Mouse (Mus musculus) E14TG2a.4 (cell line): Measurements from ENCODE around the gene Adap1.
A peak's percentile ranks its signal among the peaks of the same experiment; 100 is the strongest.

Experiments used
- CTCF ChIP-seq: conservative IDR thresholded peaks from 2 replicates; pipeline ENCODE4 v1.5.1; 2014; ENCODE audit warnings: low read length
- NANOG ChIP-seq: IDR thresholded peaks from 2 replicates; pipeline ENCODE4 v1.6.1; 2014; ENCODE audit warnings: borderline replicate concordance, low read length, mixed read lengths
- POU5F1 ChIP-seq: IDR thresholded peaks from 2 replicates; pipeline ENCODE4 v1.6.1; 2014; ENCODE audit warnings: low read length, borderline replicate concordance

DNA sequence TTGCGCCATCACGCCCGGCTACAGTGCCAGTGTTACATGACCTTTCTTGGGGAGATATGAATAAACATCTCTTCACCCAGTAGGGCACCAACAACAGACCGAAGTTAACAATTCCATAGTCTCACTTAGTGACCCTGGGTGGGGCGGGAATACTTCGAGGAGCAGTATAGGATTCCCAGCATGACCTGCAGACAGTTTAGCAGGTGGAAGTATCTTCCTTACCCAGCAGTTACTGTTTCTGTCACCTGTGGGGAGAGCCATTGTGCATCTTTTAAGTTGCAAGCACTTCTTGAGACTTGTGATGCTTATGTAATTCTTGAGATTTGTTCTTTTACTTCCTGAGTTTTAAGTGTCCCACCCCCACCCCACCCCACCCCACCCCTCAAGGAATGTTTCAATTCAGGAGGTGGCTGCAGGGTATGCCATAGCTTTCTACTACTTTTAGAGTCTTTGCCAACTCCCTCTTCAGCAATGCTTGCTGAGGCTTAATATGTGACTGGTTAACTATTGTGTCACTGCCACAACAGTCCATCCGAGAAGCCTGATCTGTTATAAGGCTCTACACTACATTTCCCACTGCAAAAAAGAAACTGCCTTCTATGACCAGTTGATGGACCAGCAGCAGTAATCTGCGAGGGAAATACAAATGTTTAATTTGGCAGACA is 66.9 kb downstream of the Adap1 start:
- TF ChIP-seq CTCF (no peak), POU5F1 (no peak), NANOG (0 out of 2 replicates have a peak, but pooled peaks have one; percentile 21)
